Mouse (Mus musculus) limb, embryonic 10.5 days (tissue): ENCODE data around the gene Obox5. TPM values are rescaled to one million over a fixed set of nuclear protein-coding genes. Genes with fewer than 3 reads are reported as not detected.
"Not testable (repeated sequence)": the region's sequence is repeated elsewhere in the genome, so short reads cannot be mapped to it uniquely, and the experiment has no call there.

ENCODE experiments used
- DNase-seq: peaks from one replicate; pipeline ENCODE4 v3.0.0-alpha.2; 2017; ENCODE audit warnings: low spot score
- H3K27ac ChIP-seq: fragments of 300-500 bp; sonication (generic); 2 replicates; pipeline ENCODE4 v1.5.1; 2016; ENCODE audit warnings: mild to moderate bottlenecking
- H3K27me3 ChIP-seq: fragments of 300-500 bp; sonication (generic); 2 replicates; pipeline ENCODE4 v1.6.1; 2016; ENCODE audit warnings: low read depth, mild to moderate bottlenecking; ENCODE audit not compliant: poor library complexity, severe bottlenecking
- H3K36me3 ChIP-seq: fragments of 300-500 bp; sonication (generic); 2 replicates; pipeline ENCODE4 v1.6.1; 2016; ENCODE audit warnings: mild to moderate bottlenecking, moderate library complexity
- H3K4me1 ChIP-seq: fragments of 300-500 bp; sonication (generic); 2 replicates; pipeline ENCODE4 v1.6.1; 2016
- H3K4me3 ChIP-seq: fragments of 300-500 bp; sonication (generic); 2 replicates; pipeline ENCODE4 v1.5.1; 2016; ENCODE audit warnings: mild to moderate bottlenecking, moderate library complexity
- H3K9me3 ChIP-seq: fragments of 300-500 bp; sonication (generic); replicated peaks from 2 replicates; pipeline ENCODE4 v1.6.1; 2016; ENCODE audit warnings: mild to moderate bottlenecking
- WGBS: fragments of 180-500 bp; shearing (Covaris S2); methylation state at CpG from one replicate; pipeline ENCODE4 v1.1.7; 2016; 5-methylcytosine and 5-hydroxymethylcytosine counted together
- polyA plus RNA-seq: library from polyadenylated mRNA; unstranded; fragments of >200 nt; fragmentation: Nextera tagmentation; extraction: Ambion mirVana; gene quantifications from 2 replicates; pipeline ENCODE4 v1.2.1, GENCODE M21; 2016

Gene Obox5
- polyA plus RNA-seq: not detected in 2 replicates

DNA sequence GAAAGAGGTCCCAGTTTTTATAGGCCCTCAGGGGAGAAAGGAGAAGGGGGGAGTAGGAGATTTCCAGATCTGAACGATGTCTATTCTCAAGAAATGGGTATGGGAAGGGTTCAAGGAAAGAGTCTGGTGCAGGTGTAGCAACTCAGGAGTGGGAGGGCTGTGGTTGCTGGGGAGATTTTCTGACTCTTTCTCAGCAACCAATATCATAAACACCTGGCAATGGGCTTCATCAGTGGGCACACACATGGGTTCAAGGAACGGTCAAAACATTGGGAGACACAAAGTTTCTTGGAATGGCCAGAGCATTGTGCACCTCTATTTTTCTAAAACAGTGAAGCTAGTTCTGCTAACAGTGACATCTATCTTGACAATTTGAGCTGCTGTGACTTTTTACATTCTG lies at the start of gene Obox5:
Obox5 (plus strand) TSS at position 301 of the 400 bp plus-strand sequence.
- H3K4me3 ChIP-seq, H3K36me3 ChIP-seq, H3K9me3 ChIP-seq, H3K4me1 ChIP-seq, DNase-seq, H3K27me3 ChIP-seq, H3K27ac ChIP-seq: not testable (repeated sequence)
- WGBS: 78% methylated on average over 2 of the region's 2 CpGs

DNA sequence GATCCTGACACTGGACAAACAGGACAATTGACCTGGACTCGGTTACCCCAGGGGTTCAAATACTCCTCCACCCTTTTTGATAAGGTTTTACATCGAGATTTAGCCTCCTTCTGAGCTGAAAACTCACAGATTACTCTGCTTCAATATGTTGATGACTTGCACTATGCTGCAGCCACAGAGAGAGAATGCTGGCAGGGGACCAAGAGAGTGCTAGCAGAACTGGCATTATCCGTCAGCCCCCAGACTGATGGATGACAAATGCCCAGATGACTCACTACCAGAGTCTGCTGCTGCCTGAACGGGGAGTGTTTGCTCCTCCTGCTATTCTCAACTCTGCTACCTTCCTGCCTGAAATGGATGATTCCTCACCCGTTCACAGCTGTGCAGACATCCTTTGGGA lies 635 bp upstream of the Obox5 start:
- not testable (repeated sequence) for H3K4me3 ChIP-seq, H3K27ac ChIP-seq, H3K9me3 ChIP-seq, DNase-seq, H3K27me3 ChIP-seq, H3K36me3 ChIP-seq, H3K4me1 ChIP-seq
- 74% methylated on average over 5 of the region's 5 CpGs for WGBS

Other genes starting within 250 kb of the Obox5 start
- not detected in 2 replicates for gene Obox3, start 110.2 kb upstream of the Obox5 start, polyA plus RNA-seq
- not detected in 2 replicates for gene Obox6, start 89.5 kb downstream of the Obox5 start, polyA plus RNA-seq
- not detected in 2 replicates for gene Crx, start 129.8 kb downstream of the Obox5 start, polyA plus RNA-seq
- not detected in 2 replicates for gene Crxos, start 132.5 kb downstream of the Obox5 start, polyA plus RNA-seq
- gene Selenow, start 172.3 kb downstream of the Obox5 start, polyA plus RNA-seq: 654 and 733 TPM in 2 replicates
- gene Nop53, start 195.9 kb downstream of the Obox5 start, polyA plus RNA-seq: 173 and 203 TPM in 2 replicates
- 10.1 and 10.4 TPM in 2 replicates for gene Ehd2, start 217.4 kb downstream of the Obox5 start, polyA plus RNA-seq